Mouse (Mus musculus) bone marrow, adult 2 months (tissue): ENCODE data around the gene Tbk1. TPM values are rescaled to one million over a fixed set of nuclear protein-coding genes. Genes with fewer than 3 reads are reported as not detected.

Experiments
- H3K27ac ChIP-seq: fragments of 200-500 bp; 2 replicates; pipeline ENCODE4 v1.5.1; 2012; ENCODE audit warnings: low read depth, mild to moderate bottlenecking, control low read depth, inconsistent platforms, low read length; ENCODE audit not compliant: control insufficient read depth, poor library complexity, insufficient read depth
- H3K4me1 ChIP-seq: fragments of 200-500 bp; 2 replicates; pipeline ENCODE4 v1.6.1; 2011; ENCODE audit warnings: low read length; ENCODE audit not compliant: control insufficient read depth, insufficient read depth
- H3K4me3 ChIP-seq: fragments of 200-500 bp; replicated peaks from 2 replicates; pipeline ENCODE3; 2011; ENCODE audit warnings: mild to moderate bottlenecking, low read depth, low read length, control low read depth; ENCODE audit not compliant: control insufficient read depth
- CTCF ChIP-seq: fragments of 200-500 bp; IDR thresholded peaks from 2 replicates; pipeline ENCODE4 v1.5.1; 2011; ENCODE audit warnings: low read length, control low read depth; ENCODE audit not compliant: control insufficient read depth, insufficient read depth
- POLR2A ChIP-seq: fragments of 200-500 bp; IDR thresholded peaks from 2 replicates; pipeline ENCODE4 v1.6.1; 2011; ENCODE audit warnings: low read depth, mild to moderate bottlenecking, control low read depth, low read length, borderline replicate concordance; ENCODE audit not compliant: control insufficient read depth
- WGBS: fragments of 180-500 bp; shearing (Covaris S2); methylation state at CpG from one replicate; pipeline ENCODE4 v1.1.7; 2018; 5-methylcytosine and 5-hydroxymethylcytosine counted together
- polyA plus RNA-seq: library from polyadenylated mRNA; stranded (reverse); fragments of >200 nt; gene quantifications from 2 replicates; pipeline ENCODE4 v1.2.4, GENCODE M21; 2011; ENCODE audit warnings: low replicate concordance; ENCODE audit not compliant: missing spikeins, insufficient read depth, insufficient read length

The Tbk1 gene
- polyA plus RNA-seq, result 11.2 and 31.3 TPM in 2 replicates

DNA sequence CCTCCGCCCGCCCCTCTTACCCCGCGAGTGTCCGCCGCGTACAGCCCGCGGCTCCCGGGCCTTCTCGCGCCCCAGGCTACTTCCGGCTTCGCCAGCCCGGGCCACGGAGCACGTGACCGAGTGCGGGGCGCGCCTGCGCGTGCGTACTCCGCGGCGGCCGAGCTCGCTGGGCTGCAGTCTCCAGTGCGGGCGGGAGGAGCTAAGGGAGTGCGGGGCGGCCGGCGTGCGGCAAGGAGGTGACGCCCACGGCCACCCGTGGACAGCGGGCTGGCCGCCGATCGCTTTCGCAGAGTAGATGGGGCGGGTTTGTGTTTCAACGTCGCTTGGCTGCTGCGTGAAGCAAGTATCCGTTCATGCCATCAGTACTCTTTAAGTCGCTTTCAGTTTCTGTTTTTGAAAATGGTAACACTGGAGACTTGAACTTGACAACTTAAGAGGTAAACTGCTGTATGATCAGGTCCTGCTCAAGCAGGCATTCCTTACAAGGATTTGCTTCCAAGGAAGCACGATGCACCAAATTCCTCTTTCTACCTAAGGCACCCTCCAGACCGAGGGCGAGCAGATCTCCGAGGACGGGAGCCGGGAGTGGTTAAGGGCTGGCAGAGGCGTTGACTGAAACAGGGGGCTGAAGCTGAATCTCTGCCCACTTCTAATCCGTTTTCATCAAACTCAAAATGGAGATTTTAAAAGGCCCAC, at the start of gene Tbk1:
Tbk1 (minus strand) TSS at position 113 of the 696 bp plus-strand sequence.
- no peak for TF ChIP-seq CTCF
- TF ChIP-seq POLR2A, result peak; percentile 78; the same call in 1 of the 2 replicates
- Histone ChIP-seq H3K4me3 (peak within 1 kb of the TSS; percentile 87), H3K4me1 (peaks cover 3% of the 10 kb centered on the region; the same call in 1 of the 2 replicates), H3K27ac (peak within 1 kb of the TSS; percentile 95)
- under 1% methylated on average over 58 of the region's 58 CpGs for WGBS

DNA sequence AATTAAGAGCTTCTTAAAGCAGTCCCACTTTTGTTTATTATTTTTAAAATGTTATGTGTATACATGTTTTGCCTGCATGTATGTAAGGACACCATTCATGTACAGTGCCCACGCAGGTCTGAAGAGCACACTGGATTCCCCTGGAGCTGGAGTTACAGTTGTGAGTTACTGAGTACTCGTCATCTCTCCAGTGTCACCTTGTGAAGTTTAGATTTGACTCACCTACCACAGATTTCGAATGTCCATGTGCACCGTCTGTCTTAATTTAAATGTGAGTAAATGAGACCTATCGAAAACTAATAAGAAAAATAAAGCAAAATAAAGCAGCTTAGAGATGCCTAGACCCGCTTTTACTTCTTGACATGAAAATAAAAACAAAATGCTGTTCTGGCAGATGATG, 49.7 kb upstream of the Tbk1 start:
- TF ChIP-seq CTCF (no peak), POLR2A (no peak)
- WGBS, result 76% methylated on average over 6 of the region's 6 CpGs
- Histone ChIP-seq H3K4me3 (no peak overlapping the region), H3K4me1 (no peaks in the 10 kb centered on the region; the same call in 1 of the 2 replicates), H3K27ac (no peak overlapping the region)

DNA sequence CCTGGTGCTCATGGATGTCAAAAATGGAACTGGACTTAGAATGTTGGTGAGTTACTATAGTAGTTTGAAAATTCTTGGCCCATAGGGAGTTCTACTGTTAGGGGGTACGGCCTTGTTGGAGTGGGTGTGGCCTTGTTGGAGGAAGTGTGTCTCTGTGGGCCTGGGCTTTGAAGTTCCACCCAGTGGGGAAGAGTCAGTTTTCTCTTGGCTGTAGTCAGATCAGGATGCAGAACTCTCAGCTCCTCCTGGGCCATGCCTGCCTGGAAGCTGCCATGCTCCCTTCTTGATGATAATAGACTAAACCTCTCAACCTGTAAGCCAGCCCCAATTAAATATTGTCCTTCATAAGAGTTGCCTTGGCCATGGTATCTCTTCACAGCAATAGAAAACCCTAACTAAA, 47.6 kb upstream of the Tbk1 start:
- Histone ChIP-seq H3K27ac (no peak overlapping the region), H3K4me3 (no peak overlapping the region), H3K4me1 (no peaks in the 10 kb centered on the region; the same call in 1 of the 2 replicates)
- TF ChIP-seq CTCF (no peak), POLR2A (no peak)
- WGBS, result 8% methylated on average over 1 of the region's 1 CpGs

DNA sequence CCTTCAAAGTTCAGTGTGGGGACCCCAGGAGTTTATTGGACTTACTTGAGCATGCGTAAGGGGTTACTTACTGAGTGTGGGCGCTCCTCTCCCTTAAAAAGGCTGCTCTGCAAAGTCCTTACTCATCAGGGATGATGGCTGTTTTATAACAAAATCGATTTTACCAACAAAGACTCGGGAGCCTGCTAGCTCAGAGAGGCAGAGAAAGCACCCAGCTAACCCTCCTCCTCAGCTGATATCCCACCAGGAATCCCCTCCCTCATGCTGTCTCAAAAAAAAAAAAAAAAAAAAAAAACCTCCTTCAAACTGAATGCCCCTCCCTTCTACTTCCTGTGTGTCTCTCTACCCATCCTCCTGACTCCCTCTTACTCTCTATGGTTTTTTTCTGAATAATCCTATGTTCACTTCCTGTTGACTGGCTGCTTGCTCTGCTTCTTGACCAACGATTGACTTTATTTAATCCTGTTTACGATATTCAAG, 42.0 kb upstream of the Tbk1 start:
- no peaks in the 10 kb centered on the region; the same call in 1 of the 2 replicates for H3K4me1 ChIP-seq
- whole genome bisulfite sequencing, result 82% methylated on average over 6 of the region's 6 CpGs
- TF ChIP-seq POLR2A (no peak), CTCF (no peak)
- H3K4me3 ChIP-seq, result no peak overlapping the region
- H3K27ac ChIP-seq, result no peak overlapping the region

DNA sequence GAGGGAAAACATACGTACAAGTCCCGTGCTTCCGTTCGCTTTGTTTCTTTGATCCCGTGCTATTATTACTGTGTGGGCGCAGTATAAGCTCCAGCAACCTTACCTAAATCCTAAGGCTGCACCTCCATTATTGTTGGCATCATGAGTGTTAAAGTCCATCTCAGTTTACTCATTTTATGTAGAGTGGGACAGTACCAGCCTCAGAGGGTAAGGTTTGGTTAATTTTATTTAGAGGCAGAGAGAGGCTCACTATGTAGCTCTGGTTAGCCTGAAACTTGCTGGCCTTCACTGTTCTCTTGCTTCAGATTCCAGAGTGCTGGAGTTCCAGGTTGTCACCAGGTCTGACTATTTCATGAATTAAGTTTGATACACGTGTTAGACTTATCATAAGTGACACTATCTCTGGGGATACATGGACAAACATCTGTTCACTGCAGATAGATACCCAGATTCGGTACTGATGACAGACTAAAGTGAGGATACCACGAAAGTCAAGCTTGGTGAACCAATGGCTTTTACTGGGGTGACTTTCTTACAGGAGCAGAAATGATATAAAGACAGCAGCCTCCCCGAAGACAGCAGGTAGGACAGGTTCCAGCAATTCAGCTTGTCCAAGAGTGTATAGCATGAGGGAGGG, 40.7 kb upstream of the Tbk1 start:
- TF ChIP-seq CTCF (no peak), POLR2A (no peak)
- Histone ChIP-seq H3K4me3 (no peak overlapping the region), H3K4me1 (no peaks in the 10 kb centered on the region; the same call in 1 of the 2 replicates), H3K27ac (no peak overlapping the region)
- 74% methylated on average over 10 of the region's 10 CpGs for WGBS

DNA sequence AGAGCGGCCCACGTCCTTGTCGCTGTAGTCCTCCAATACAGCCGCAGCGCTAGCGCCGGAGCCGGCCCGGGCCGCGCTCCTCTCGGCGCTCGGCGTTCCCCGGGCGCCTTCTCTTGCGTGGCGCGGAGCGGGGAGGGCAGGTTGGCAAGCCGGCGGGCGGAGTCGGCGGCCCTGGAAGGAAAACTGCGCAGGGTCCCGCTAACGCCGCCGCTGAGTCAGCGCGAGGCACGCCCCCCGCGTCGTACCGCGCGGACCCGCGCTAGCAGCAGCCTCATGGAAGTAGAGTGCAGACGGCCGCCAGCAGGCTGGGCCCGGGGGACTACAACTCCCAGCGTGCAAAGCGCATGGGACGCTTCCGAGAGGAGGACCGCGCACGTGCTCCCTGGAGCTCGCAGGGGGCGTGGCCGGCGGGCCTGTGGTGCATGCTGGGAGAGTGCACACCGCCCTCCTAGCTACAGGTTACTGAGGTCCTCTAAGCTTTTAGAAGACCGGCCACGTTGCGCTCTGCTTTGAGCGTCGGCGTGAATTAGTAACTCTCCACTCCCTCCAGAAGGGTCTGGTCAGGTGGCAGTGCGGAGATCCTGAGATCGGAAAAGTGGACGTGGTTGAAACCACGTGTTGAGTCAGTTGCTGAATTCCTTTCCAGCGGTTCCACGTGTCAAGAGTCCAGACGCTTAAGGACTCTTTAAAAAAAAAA, 39.7 kb upstream of the Tbk1 start, which contains the start of gene Xpot:
Xpot (minus strand) TSS at position 147 of the 697 bp plus-strand sequence.
- TF ChIP-seq CTCF (no peak), POLR2A (peak; percentile 47; the same call in 1 of the 2 replicates)
- WGBS, result under 1% methylated on average over 70 of the region's 70 CpGs
- no peaks in the 10 kb centered on the region; the same call in 1 of the 2 replicates for H3K4me1 ChIP-seq
- peak within 1 kb of the TSS; percentile 57 for H3K4me3 ChIP-seq
- H3K27ac ChIP-seq, result peak within 1 kb of the TSS; percentile 89

DNA sequence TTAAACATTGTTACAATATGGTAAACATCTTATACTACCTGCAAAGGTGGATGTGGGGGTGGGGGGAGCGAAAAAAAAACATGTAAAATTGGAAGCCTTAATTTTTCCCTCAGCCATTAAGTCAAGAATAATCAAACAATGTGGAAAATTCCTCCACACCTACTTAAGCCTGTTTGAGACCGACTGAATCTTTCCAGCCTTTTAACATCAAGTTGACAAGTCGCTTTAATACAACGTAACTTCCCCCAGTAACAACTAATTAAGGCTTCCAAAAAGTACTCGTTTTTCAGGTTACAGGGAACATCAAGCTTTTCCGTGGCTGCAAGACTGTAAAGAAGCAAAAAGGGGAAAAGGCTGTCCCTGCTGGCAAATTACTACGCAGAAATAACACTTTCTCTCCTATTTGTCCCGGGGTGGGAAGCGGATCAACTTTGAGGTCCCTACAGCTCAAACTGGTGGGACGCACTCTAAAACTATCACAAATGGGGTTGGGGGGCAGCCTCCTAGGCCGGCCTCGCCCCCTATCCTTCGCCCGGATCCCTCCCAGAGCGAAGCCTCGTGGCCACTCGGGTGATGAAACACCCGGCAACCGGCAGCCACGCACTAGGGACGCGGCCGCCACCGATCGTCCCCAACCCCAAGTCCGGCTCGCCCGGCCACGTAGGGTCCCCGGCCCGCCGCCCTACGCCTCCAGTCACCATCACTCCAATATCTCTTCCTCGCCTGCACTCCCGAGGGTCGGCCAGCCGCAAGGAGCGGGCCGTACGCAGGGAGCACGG, 39.0 kb upstream of the Tbk1 start:
- Histone ChIP-seq H3K4me3 (peak overlapping the region; percentile 57), H3K4me1 (no peaks in the 10 kb centered on the region; the same call in 1 of the 2 replicates), H3K27ac (peak overlapping the region; percentile 89)
- no peak for TF ChIP-seq CTCF
- TF ChIP-seq POLR2A, result no peak
- under 1% methylated on average over 41 of the region's 41 CpGs for WGBS

DNA sequence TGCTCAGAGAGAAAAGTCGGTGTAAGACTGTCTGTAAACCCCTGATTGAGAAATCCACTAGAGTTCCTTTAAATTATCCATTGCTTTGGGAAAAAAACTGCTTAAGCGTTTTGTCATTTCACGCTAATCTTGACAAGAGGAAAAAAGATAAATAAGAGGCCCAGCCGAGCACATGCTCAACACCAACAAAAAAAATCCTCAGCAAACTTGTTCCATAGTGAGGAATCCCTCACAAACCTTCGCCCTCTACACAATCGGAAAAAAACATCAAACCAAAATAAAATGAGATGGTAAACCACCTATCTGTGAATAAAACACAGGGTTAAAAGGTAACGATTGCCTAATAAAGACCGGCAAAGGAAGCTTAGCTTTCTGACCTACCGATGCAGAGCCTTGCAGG, 38.4 kb upstream of the Tbk1 start:
- no peak overlapping the region for H3K27ac ChIP-seq
- no peak overlapping the region for H3K4me3 ChIP-seq

More for the DNA sequence above, 38.4 kb upstream of the Tbk1 start:
- H3K4me1 ChIP-seq, result no peaks in the 10 kb centered on the region; the same call in 1 of the 2 replicates
- TF ChIP-seq POLR2A (no peak), CTCF (no peak)
- WGBS, result 9% methylated on average over 9 of the region's 9 CpGs
